Mouse (Mus musculus): Measurements from ENCODE around the gene 2310011J03Rik. TPM values are rescaled to one million over a fixed set of nuclear protein-coding genes. Genes with fewer than 3 reads are reported as not detected.

The 2310011J03Rik gene
- polyA plus RNA-seq, 1 experiment = 47.8 TPM

- TF ChIP-seq CTCF (conservative IDR thresholded peaks at IDR 0.05; ENCODE audit: insufficient read depth, insufficient read length, low read depth, low read length) (no peak), POLR2A (IDR thresholded peaks at IDR 0.05; ENCODE audit: low read depth, low read length) (no peak)
- Histone ChIP-seq H3K4me3 (ENCODE audit: insufficient read depth, low read depth, low read length) (no peak overlapping the region), H3K36me3 (ENCODE audit: control insufficient read depth, insufficient read depth, low read length) (peaks cover 11% of the 10 kb centered on the region), H3K4me1 (ENCODE audit: control insufficient read depth, insufficient read depth, low read length) (peaks cover 22% of the 10 kb centered on the region), H3K27me3 (replicated peaks; ENCODE audit: control insufficient read depth, insufficient read depth, low read length) (no peaks in the 10 kb centered on the region), H3K27ac (ENCODE audit: insufficient read depth, low read depth, low read length) (peak overlapping the region; percentile 98)
- WGBS = 24% methylated on average over 7 of the region's 7 CpGs
- DNase-seq = peak; percentile 96
Observed at GRCm38 (mm10) chr10:80281304-80281703, 39.0 kb downstream of the 2310011J03Rik start.

- H3K27me3 ChIP-seq (replicated peaks; ENCODE audit: control insufficient read depth, insufficient read depth, low read length) = no peaks in the 10 kb centered on the region
- WGBS = 66% methylated on average over 12 of the region's 12 CpGs
- no peak overlapping the region for H3K27ac ChIP-seq (ENCODE audit: insufficient read depth, low read depth, low read length)
- H3K36me3 ChIP-seq (ENCODE audit: control insufficient read depth, insufficient read depth, low read length) = peaks cover 4% of the 10 kb centered on the region; the same call in 1 of the 2 replicates
- no peak for DNase-seq
- peaks cover 22% of the 10 kb centered on the region for H3K4me1 ChIP-seq (ENCODE audit: control insufficient read depth, insufficient read depth, low read length)
- H3K4me3 ChIP-seq (ENCODE audit: insufficient read depth, low read depth, low read length) = no peak overlapping the region
- TF ChIP-seq POLR2A (IDR thresholded peaks at IDR 0.05; ENCODE audit: low read depth, low read length) = no peak
- no peak for TF ChIP-seq CTCF (conservative IDR thresholded peaks at IDR 0.05; ENCODE audit: insufficient read depth, insufficient read length, low read depth, low read length)
Observed at GRCm38 (mm10) chr10:80279273-80279672, 41.1 kb downstream of the 2310011J03Rik start.

GRCm38 (mm10) chr10:80278390-80278789 lies 41.9 kb downstream of the 2310011J03Rik start:
- WGBS = 87% methylated on average over 9 of the region's 9 CpGs
- TF ChIP-seq POLR2A (IDR thresholded peaks at IDR 0.05; ENCODE audit: low read depth, low read length) = no peak
- TF ChIP-seq CTCF (conservative IDR thresholded peaks at IDR 0.05; ENCODE audit: insufficient read depth, insufficient read length, low read depth, low read length) = no peak
- H3K27me3 ChIP-seq (replicated peaks; ENCODE audit: control insufficient read depth, insufficient read depth, low read length) = no peaks in the 10 kb centered on the region
- DNase-seq = no peak
- peaks cover 3% of the 10 kb centered on the region; the same call in 1 of the 2 replicates for H3K36me3 ChIP-seq (ENCODE audit: control insufficient read depth, insufficient read depth, low read length)
- H3K4me3 ChIP-seq (ENCODE audit: insufficient read depth, low read depth, low read length) = no peak overlapping the region
- no peak overlapping the region for H3K27ac ChIP-seq (ENCODE audit: insufficient read depth, low read depth, low read length)
- peaks cover 22% of the 10 kb centered on the region for H3K4me1 ChIP-seq (ENCODE audit: control insufficient read depth, insufficient read depth, low read length)

- Histone ChIP-seq H3K4me3 (ENCODE audit: insufficient read depth, low read depth, low read length) (no peak overlapping the region), H3K27me3 (replicated peaks; ENCODE audit: control insufficient read depth, insufficient read depth, low read length) (no peaks in the 10 kb centered on the region), H3K27ac (ENCODE audit: insufficient read depth, low read depth, low read length) (no peak overlapping the region), H3K4me1 (ENCODE audit: control insufficient read depth, insufficient read depth, low read length) (peaks cover 8% of the 10 kb centered on the region), H3K36me3 (ENCODE audit: control insufficient read depth, insufficient read depth, low read length) (peaks cover 3% of the 10 kb centered on the region; the same call in 1 of the 2 replicates)
- DNase-seq = no peak
- TF ChIP-seq CTCF (conservative IDR thresholded peaks at IDR 0.05; ENCODE audit: insufficient read depth, insufficient read length, low read depth, low read length) (no peak), POLR2A (IDR thresholded peaks at IDR 0.05; ENCODE audit: low read depth, low read length) (no peak)
- WGBS = 61% methylated on average over 5 of the region's 5 CpGs
Observed at GRCm38 (mm10) chr10:80276238-80276637, 44.1 kb downstream of the 2310011J03Rik start.

GRCm38 (mm10) chr10:80273847-80274246 lies 46.5 kb downstream of the 2310011J03Rik start:
- Histone ChIP-seq H3K27me3 (replicated peaks; ENCODE audit: control insufficient read depth, insufficient read depth, low read length) (no peaks in the 10 kb centered on the region), H3K4me3 (ENCODE audit: insufficient read depth, low read depth, low read length) (no peak overlapping the region), H3K4me1 (ENCODE audit: control insufficient read depth, insufficient read depth, low read length) (peaks cover 15% of the 10 kb centered on the region), H3K27ac (ENCODE audit: insufficient read depth, low read depth, low read length) (no peak overlapping the region), H3K36me3 (ENCODE audit: control insufficient read depth, insufficient read depth, low read length) (0 out of 2 replicates have a peak, but pooled peaks cover 1% of the 10 kb centered on the region)
- DNase-seq = no peak
- 76% methylated on average over 3 of the region's 3 CpGs for WGBS
- TF ChIP-seq CTCF (conservative IDR thresholded peaks at IDR 0.05; ENCODE audit: insufficient read depth, insufficient read length, low read depth, low read length) (no peak), POLR2A (IDR thresholded peaks at IDR 0.05; ENCODE audit: low read depth, low read length) (no peak)

- no peaks in the 10 kb centered on the region for H3K27me3 ChIP-seq (replicated peaks; ENCODE audit: control insufficient read depth, insufficient read depth, low read length)
- no peak for DNase-seq
- no peak overlapping the region for H3K4me3 ChIP-seq (ENCODE audit: insufficient read depth, low read depth, low read length)
- WGBS = 76% methylated on average over 8 of the region's 8 CpGs
- peaks cover 21% of the 10 kb centered on the region for H3K4me1 ChIP-seq (ENCODE audit: control insufficient read depth, insufficient read depth, low read length)
- TF ChIP-seq CTCF (conservative IDR thresholded peaks at IDR 0.05; ENCODE audit: insufficient read depth, insufficient read length, low read depth, low read length) = no peak
- TF ChIP-seq POLR2A (IDR thresholded peaks at IDR 0.05; ENCODE audit: low read depth, low read length) = no peak
- H3K36me3 ChIP-seq (ENCODE audit: control insufficient read depth, insufficient read depth, low read length) = 0 out of 2 replicates have a peak, but pooled peaks cover 1% of the 10 kb centered on the region
- no peak overlapping the region for H3K27ac ChIP-seq (ENCODE audit: insufficient read depth, low read depth, low read length)
Observed at GRCm38 (mm10) chr10:80271870-80272585, 48.3 kb downstream of the 2310011J03Rik start.

- peaks cover 21% of the 10 kb centered on the region for H3K4me1 ChIP-seq (ENCODE audit: control insufficient read depth, insufficient read depth, low read length)
Observed at GRCm38 (mm10) chr10:80271186-80271843, 49.0 kb downstream of the 2310011J03Rik start.

More at GRCm38 (mm10) chr10:80271186-80271843, 49.0 kb downstream of the 2310011J03Rik start:
- TF ChIP-seq POLR2A (IDR thresholded peaks at IDR 0.05; ENCODE audit: low read depth, low read length) (no peak), CTCF (conservative IDR thresholded peaks at IDR 0.05; ENCODE audit: insufficient read depth, insufficient read length, low read depth, low read length) (no peak)
- no peak overlapping the region for H3K4me3 ChIP-seq (ENCODE audit: insufficient read depth, low read depth, low read length)
- no peak for DNase-seq
- no peaks in the 10 kb centered on the region for H3K27me3 ChIP-seq (replicated peaks; ENCODE audit: control insufficient read depth, insufficient read depth, low read length)
- H3K27ac ChIP-seq (ENCODE audit: insufficient read depth, low read depth, low read length) = peak overlapping the region; percentile 11; the same call in 1 of the 2 replicates
- 54% methylated on average over 5 of the region's 5 CpGs for WGBS
- 0 out of 2 replicates have a peak, but pooled peaks cover 1% of the 10 kb centered on the region for H3K36me3 ChIP-seq (ENCODE audit: control insufficient read depth, insufficient read depth, low read length)
